Comparison of ENCODE assay signal across 8 mouse cellular contexts in the genomic region with DNA sequence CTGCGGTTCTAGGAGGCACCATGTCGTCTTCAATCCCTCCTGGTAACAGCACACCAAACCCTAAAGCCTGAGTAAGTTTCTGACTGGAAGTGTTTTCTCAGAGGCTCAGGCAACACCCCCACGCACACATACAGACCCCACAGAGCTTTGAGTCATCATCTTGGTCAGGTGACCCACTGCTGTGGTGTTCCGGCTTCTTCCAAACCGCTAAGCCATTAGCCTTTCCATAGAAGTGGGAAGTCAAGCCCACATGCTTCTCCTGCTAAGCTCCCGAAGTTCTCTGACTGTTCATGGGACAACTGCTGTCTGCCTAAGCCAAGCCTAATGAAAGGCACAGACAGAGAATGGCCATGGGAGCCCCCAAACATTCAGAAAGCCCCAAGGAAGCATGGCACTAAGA. TPM values are rescaled to one million over a fixed set of nuclear protein-coding genes. Genes with fewer than 3 reads are reported as not detected.
DNase-seq lines count a peak whose midpoint lies in the region; ATAC-seq lines count a peak whose summit lies in the region.

No protein-coding gene starts in this region.

- H3K4me1 ChIP-seq in embryonic facial prominence, embryonic 15.5 days, result peaks cover 55% of the 10 kb centered on the region
- H3K4me1 ChIP-seq in hindbrain, embryonic 11.5 days (replicated peaks; ENCODE audit: control insufficient read depth, insufficient read depth, low read length), result peaks cover 28% of the 10 kb centered on the region
- H3K4me1 ChIP-seq in midbrain, embryonic 11.5 days (ENCODE audit: control insufficient read depth, insufficient read depth, low read length), result peaks cover 48% of the 10 kb centered on the region

- 64% methylated on average over 6 of the region's 6 CpGs for WGBS in embryonic facial prominence, embryonic 15.5 days
- 87% methylated on average over 6 of the region's 6 CpGs for WGBS in hindbrain, embryonic 11.5 days
- WGBS in midbrain, embryonic 11.5 days, result 88% methylated on average over 6 of the region's 6 CpGs

- DNase-seq in layer of hippocampus, adult 11-12 months (ENCODE audit: low spot score), result peak; percentile 22
- DNase-seq in layer of hippocampus, adult 9-11 months, result no peak
- no peak for DNase-seq in hindbrain, embryonic 11.5 days (ENCODE audit: low spot score)
- no peak for DNase-seq in midbrain, embryonic 11.5 days (ENCODE audit: low spot score, missing footprints)
- DNase-seq in c-Kit-positive CD71-positive TER-119-positive erythroid progenitor cells, embryonic 14.5 days (ENCODE audit: low spot score), result no peak
- no peak for DNase-seq in gastrocnemius, postnatal 36 days
- no peak for DNase-seq in MN1 (ENCODE audit: low spot score)

- H3K27me3 ChIP-seq in embryonic facial prominence, embryonic 15.5 days, result no peaks in the 10 kb centered on the region
- no peaks in the 10 kb centered on the region for H3K27me3 ChIP-seq in hindbrain, embryonic 11.5 days (ENCODE audit: control insufficient read depth, insufficient read depth, low read length)
- H3K27me3 ChIP-seq in midbrain, embryonic 11.5 days (ENCODE audit: control insufficient read depth, insufficient read depth, low read length), result no peaks in the 10 kb centered on the region

- H3K36me3 ChIP-seq in embryonic facial prominence, embryonic 15.5 days, result no peaks in the 10 kb centered on the region
- H3K36me3 ChIP-seq in hindbrain, embryonic 11.5 days (ENCODE audit: control insufficient read depth, insufficient read depth, low read length), result no peaks in the 10 kb centered on the region
- no peaks in the 10 kb centered on the region for H3K36me3 ChIP-seq in midbrain, embryonic 11.5 days (ENCODE audit: control insufficient read depth, insufficient read depth, low read length)

- peak overlapping the region; percentile 55 for H3K4me3 ChIP-seq in embryonic facial prominence, embryonic 15.5 days (replicated peaks)
- peak overlapping the region; percentile 4; the same call in 1 of the 2 replicates for H3K4me3 ChIP-seq in hindbrain, embryonic 11.5 days (ENCODE audit: low read depth, low read length)
- no peak overlapping the region for H3K4me3 ChIP-seq in midbrain, embryonic 11.5 days (ENCODE audit: low read depth, low read length)

- no peak overlapping the region for H3K27ac ChIP-seq in embryonic facial prominence, embryonic 15.5 days (replicated peaks)
- H3K27ac ChIP-seq in hindbrain, embryonic 11.5 days (ENCODE audit: low read depth, low read length), result no peak overlapping the region
- H3K27ac ChIP-seq in midbrain, embryonic 11.5 days (ENCODE audit: low read depth, low read length), result no peak overlapping the region

- H3K9me3 ChIP-seq in embryonic facial prominence, embryonic 15.5 days (replicated peaks), result no peaks in the 10 kb centered on the region
- H3K9me3 ChIP-seq in hindbrain, embryonic 11.5 days (ENCODE audit: control insufficient read depth, low read length), result no peaks in the 10 kb centered on the region
- no peaks in the 10 kb centered on the region for H3K9me3 ChIP-seq in midbrain, embryonic 11.5 days (ENCODE audit: control insufficient read depth, low read length)

- ATAC-seq in embryonic facial prominence, embryonic 15.5 days (ENCODE audit: insufficient number of reproducible peaks, low FRiP score, low TSS enrichment, low read depth), result no peak
- no peak for ATAC-seq in hindbrain, embryonic 11.5 days (ENCODE audit: low FRiP score)
- no peak for ATAC-seq in midbrain, embryonic 11.5 days (ENCODE audit: low FRiP score)

- peak overlapping the region; percentile 89 for H3K4me2 ChIP-seq in embryonic facial prominence, embryonic 15.5 days (replicated peaks)
- H3K4me2 ChIP-seq in hindbrain, embryonic 11.5 days (replicated peaks; ENCODE audit: low read depth, low read length), result peak overlapping the region; percentile 97
- H3K4me2 ChIP-seq in midbrain, embryonic 11.5 days, result peak overlapping the region; percentile 97

- intact Hi-C loops in gastrocnemius, postnatal 36 days (cut with DNase I), result no loop called here

- 0 out of 2 replicates have a peak overlapping the region, but pooled peaks have one; percentile 6 for H3K9ac ChIP-seq in embryonic facial prominence, embryonic 15.5 days
- no peak overlapping the region for H3K9ac ChIP-seq in hindbrain, embryonic 11.5 days (ENCODE audit: low read depth, low read length)
- no peak overlapping the region for H3K9ac ChIP-seq in midbrain, embryonic 11.5 days (ENCODE audit: low read length)

RNA-seq across cellular contexts. Expression of gene Maml2, which starts 1.4 kb away (rescaled TPM):
- polyA plus RNA-seq in embryonic facial prominence, embryonic 15.5 days (2015; fragmentation: Nextera tagmentation; extraction: Ambion mirVana), result 11.7 and 12.5 TPM in 2 replicates
- 10.4 and 11.4 TPM in 2 replicates for polyA plus RNA-seq in hindbrain, embryonic 11.5 days (2014; fragmentation: Nextera tagmentation; extraction: Ambion mirVana)
- 10.3 and 10.7 TPM in 2 replicates for polyA plus RNA-seq in midbrain, embryonic 11.5 days (2014; fragmentation: Nextera tagmentation; extraction: Ambion mirVana)
- 1 to 10 TPM; 2.0 to 2.3 TPM for total RNA-seq in gastrocnemius, postnatal 36 days (2021)

RNA-seq across cellular contexts. Expression of gene Ccdc82, which starts 52.4 kb away (rescaled TPM):
- polyA plus RNA-seq in embryonic facial prominence, embryonic 15.5 days (2015; fragmentation: Nextera tagmentation; extraction: Ambion mirVana), result 7.1 and 8.3 TPM in 2 replicates
- polyA plus RNA-seq in hindbrain, embryonic 11.5 days (2014; fragmentation: Nextera tagmentation; extraction: Ambion mirVana), result 12.1 and 17.9 TPM in 2 replicates
- 12.8 and 16.0 TPM in 2 replicates for polyA plus RNA-seq in midbrain, embryonic 11.5 days (2014; fragmentation: Nextera tagmentation; extraction: Ambion mirVana)
- 1 to 10 TPM; 3.5 to 3.7 TPM for total RNA-seq in gastrocnemius, postnatal 36 days (2021)

RNA-seq across cellular contexts. Expression of gene Jrkl, which starts 53.6 kb away (rescaled TPM):
- 9.4 and 9.6 TPM in 2 replicates for polyA plus RNA-seq in embryonic facial prominence, embryonic 15.5 days (2015; fragmentation: Nextera tagmentation; extraction: Ambion mirVana)
- polyA plus RNA-seq in hindbrain, embryonic 11.5 days (2014; fragmentation: Nextera tagmentation; extraction: Ambion mirVana), result 10.2 and 11.5 TPM in 2 replicates
- polyA plus RNA-seq in midbrain, embryonic 11.5 days (2014; fragmentation: Nextera tagmentation; extraction: Ambion mirVana), result 9.5 and 9.7 TPM in 2 replicates
- 1 to 10 TPM; 2.3 to 3.2 TPM for total RNA-seq in gastrocnemius, postnatal 36 days (2021)
